9 mouse cellular contexts compared by ENCODE assay signal in genomic region chr4:125629544-125629943, GRCm38 (mm10).
A peak's percentile ranks its signal among the peaks of the same experiment; 100 is the strongest.
DNase-seq lines count a peak whose midpoint lies in the region; ATAC-seq and TF ChIP-seq lines count a peak whose summit lies in the region.
"Had no signal": no experiment of that assay in that cellular context is flagged by ENCODE, and none has a peak within 500 bp of the region (broad histone marks: within the 10 kb centered on the region; RNA-seq: fewer than 3 reads in every experiment).

No protein-coding gene starts in this region.

- peak; percentile 13 for DNase-seq in kidney, adult 18-20 months
- DNase-seq in kidney, adult 11 months, result no peak
- DNase-seq in adrenal gland, postnatal 36 days, result peak; percentile 25 to 59
- DNase-seq in gastrocnemius, postnatal 4 days (ENCODE audit: low spot score in 2 of 2), result peak; percentile 54 to 77
- DNase-seq in lung, postnatal 0 days (ENCODE audit: low spot score), result peak; percentile 21
- DNase-seq in thymus, postnatal 10 days (ENCODE audit: low spot score in 2 of 2), result no peak
- DNase-seq in liver, embryonic 11.5 days (ENCODE audit: low spot score), result no peak

- no peaks in the 10 kb centered on the region for H3K9me3 ChIP-seq in lung, postnatal 0 days (ENCODE audit: low read length)
- H3K9me3 ChIP-seq in liver, embryonic 11.5 days (ENCODE audit: control insufficient read depth, low read length), result no peaks in the 10 kb centered on the region
- H3K9me3 ChIP-seq: lung, embryonic 15.5 days had no signal

- no peak for TF ChIP-seq EP300 in lung, postnatal 0 days (IDR thresholded peaks at IDR 0.05)

- no peak overlapping the region for H3K4me2 ChIP-seq in lung, postnatal 0 days (replicated peaks; ENCODE audit: low read depth, low read length)
- H3K4me2 ChIP-seq in liver, embryonic 11.5 days, result no peak overlapping the region
- H3K4me2 ChIP-seq: lung, embryonic 15.5 days had no signal

- no peak overlapping the region for H3K4me3 ChIP-seq in lung, postnatal 0 days (ENCODE audit: low read depth, low read length)
- no peak overlapping the region for H3K4me3 ChIP-seq in liver, embryonic 11.5 days (ENCODE audit: low read depth, low read length)
- H3K4me3 ChIP-seq: lung, embryonic 15.5 days had no signal

- WGBS in lung, postnatal 0 days, result 61% methylated on average over 4 of the region's 4 CpGs
- WGBS in liver, embryonic 11.5 days, result 73% methylated on average over 4 of the region's 4 CpGs

- H3K27ac ChIP-seq in lung, postnatal 0 days (ENCODE audit: low read length), result no peak overlapping the region
- H3K27ac ChIP-seq in liver, embryonic 11.5 days (ENCODE audit: low read depth, low read length), result no peak overlapping the region
- H3K27ac ChIP-seq: lung, embryonic 15.5 days had no signal

- no peak overlapping the region for H3K9ac ChIP-seq in lung, postnatal 0 days (replicated peaks; ENCODE audit: low read depth)
- no peak overlapping the region for H3K9ac ChIP-seq in liver, embryonic 11.5 days (ENCODE audit: low read depth, low read length)
- H3K9ac ChIP-seq: lung, embryonic 15.5 days had no signal

- no peaks in the 10 kb centered on the region for H3K36me3 ChIP-seq in lung, postnatal 0 days (ENCODE audit: insufficient read depth, low read length)
- no peaks in the 10 kb centered on the region for H3K36me3 ChIP-seq in liver, embryonic 11.5 days (ENCODE audit: control insufficient read depth, insufficient read depth, low read length)
- H3K36me3 ChIP-seq: lung, embryonic 15.5 days had no signal

- no peak for ATAC-seq in lung, postnatal 0 days
- no peak for ATAC-seq in liver, embryonic 11.5 days (replicated peaks; ENCODE audit: low FRiP score)
- ATAC-seq in CD4-positive, CD25-positive, alpha-beta regulatory T cell, adult 4 months, result no peak

- H3K27me3 ChIP-seq in lung, postnatal 0 days (replicated peaks; ENCODE audit: insufficient read depth, low read length), result no peaks in the 10 kb centered on the region
- H3K27me3 ChIP-seq in liver, embryonic 11.5 days (replicated peaks; ENCODE audit: control insufficient read depth, insufficient read depth, low read length), result no peaks in the 10 kb centered on the region
- H3K27me3 ChIP-seq: lung, embryonic 15.5 days had no signal

- H3K4me1 ChIP-seq in lung, postnatal 0 days (ENCODE audit: insufficient read depth, low read depth, low read length), result no peaks in the 10 kb centered on the region
- H3K4me1 ChIP-seq in liver, embryonic 11.5 days (replicated peaks; ENCODE audit: control insufficient read depth, insufficient read depth, low read length), result no peaks in the 10 kb centered on the region
- H3K4me1 ChIP-seq: lung, embryonic 15.5 days had no signal

- TF ChIP-seq CTCF in lung, postnatal 0 days (IDR thresholded peaks at IDR 0.05), result no peak

Comparison
In these comparisons a context has a peak if more than half of its experiments do, and no peak if none do; other contexts are left out.
1. DNase-seq: peak in kidney, adult 18-20 months (single experiment), adrenal gland, postnatal 36 days (2 of 2), gastrocnemius, postnatal 4 days (2 of 2) and lung, postnatal 0 days (single experiment); none in kidney, adult 11 months (single experiment), thymus, postnatal 10 days (0 of 2) and liver, embryonic 11.5 days (single experiment).